Mouse (Mus musculus): Measurements from ENCODE around the gene Ms4a13. TPM values are rescaled to one million over a fixed set of nuclear protein-coding genes. Genes with fewer than 3 reads are reported as not detected.
"Not testable (repeated sequence)": the region's sequence is repeated elsewhere in the genome, so short reads cannot be mapped to it uniquely, and the experiment has no call there.

Gene Ms4a13
- polyA plus RNA-seq, 1 experiment from 2014 or later, result not detected

GRCm38 (mm10) chr19:11134852-11135251 is 61.7 kb downstream of the Ms4a13 start:
- 93% methylated on average over 2 of the region's 2 CpGs for WGBS
- H3K36me3 ChIP-seq, result no peaks in the 10 kb centered on the region
- H3K9me3 ChIP-seq, result no peaks in the 10 kb centered on the region
- no peak overlapping the region for H3K4me3 ChIP-seq
- no peaks in the 10 kb centered on the region for H3K4me1 ChIP-seq (replicated peaks)
- no peak for DNase-seq (ENCODE audit: low spot score)
- H3K27ac ChIP-seq, result no peak overlapping the region
- no peaks in the 10 kb centered on the region for H3K27me3 ChIP-seq (ENCODE audit: insufficient read depth, poor library complexity, severe bottlenecking)

- not testable (repeated sequence) for H3K27me3 ChIP-seq (ENCODE audit: insufficient read depth, poor library complexity, severe bottlenecking); H3K27ac ChIP-seq; H3K4me1 ChIP-seq (replicated peaks); DNase-seq (ENCODE audit: low spot score); H3K4me3 ChIP-seq; H3K36me3 ChIP-seq; H3K9me3 ChIP-seq
- 86% methylated on average over 8 of the region's 8 CpGs for WGBS
Measured at GRCm38 (mm10) chr19:11130776-11131175, 65.8 kb downstream of the Ms4a13 start, which contains the start of gene 1700017D01Rik. 1700017D01Rik (minus strand) TSS chr19:11130876.

- H3K4me3 ChIP-seq, result no peak overlapping the region
- H3K36me3 ChIP-seq, result no peaks in the 10 kb centered on the region
- H3K9me3 ChIP-seq, result peaks cover 7% of the 10 kb centered on the region; the same call in 1 of the 2 replicates
- no peak for DNase-seq (ENCODE audit: low spot score)
- 85% methylated on average over 1 of the region's 1 CpGs for WGBS
- no peaks in the 10 kb centered on the region for H3K4me1 ChIP-seq (replicated peaks)
- H3K27ac ChIP-seq, result no peak overlapping the region
- H3K27me3 ChIP-seq (ENCODE audit: insufficient read depth, poor library complexity, severe bottlenecking), result no peaks in the 10 kb centered on the region
Measured at GRCm38 (mm10) chr19:11129702-11130101, 66.8 kb downstream of the Ms4a13 start.

- Histone ChIP-seq H3K4me3 (peak overlapping the region; percentile 47), H3K9me3 (peaks cover 15% of the 10 kb centered on the region; the same call in 1 of the 2 replicates), H3K27ac (peak overlapping the region; percentile 72)
- not testable (repeated sequence) for H3K36me3 ChIP-seq; H3K27me3 ChIP-seq (ENCODE audit: insufficient read depth, poor library complexity, severe bottlenecking); H3K4me1 ChIP-seq (replicated peaks)
- peak; percentile 42 for DNase-seq (ENCODE audit: low spot score)
- WGBS, result 5% methylated on average over 17 of the region's 38 CpGs
Measured at GRCm38 (mm10) chr19:11121016-11121420, 75.5 kb downstream of the Ms4a13 start.

Other genes starting within 250 kb of the Ms4a13 start
- gene Ccdc86, start 247.5 kb downstream of the Ms4a13 start, polyA plus RNA-seq (2016; fragmentation: Nextera tagmentation; extraction: Ambion mirVana), result 31.7 and 38.5 TPM in 2 replicates
- gene Ms4a10, start 222.1 kb downstream of the Ms4a13 start, polyA plus RNA-seq (2016; fragmentation: Nextera tagmentation; extraction: Ambion mirVana), result not detected in 2 replicates
- gene Ms4a15, start 203.5 kb downstream of the Ms4a13 start, polyA plus RNA-seq (2016; fragmentation: Nextera tagmentation; extraction: Ambion mirVana), result not detected in 2 replicates
- gene Ms4a18, start 178.7 kb downstream of the Ms4a13 start, polyA plus RNA-seq (2016; fragmentation: Nextera tagmentation; extraction: Ambion mirVana), result not detected in 2 replicates
- gene Ms4a8a, start 115.6 kb downstream of the Ms4a13 start, polyA plus RNA-seq (2016; fragmentation: Nextera tagmentation; extraction: Ambion mirVana), result not detected in 2 replicates
- gene 1700017D01Rik, start 65.9 kb downstream of the Ms4a13 start, polyA plus RNA-seq (2016; fragmentation: Nextera tagmentation; extraction: Ambion mirVana), result not detected in 2 replicates
- gene 1700025F22Rik, start 31.4 kb downstream of the Ms4a13 start, polyA plus RNA-seq (2016; fragmentation: Nextera tagmentation; extraction: Ambion mirVana), result not detected in 2 replicates
- gene Ms4a12, start 35.7 kb upstream of the Ms4a13 start, polyA plus RNA-seq (2016; fragmentation: Nextera tagmentation; extraction: Ambion mirVana), result not detected in 2 replicates
- gene Ms4a1, start 69.5 kb upstream of the Ms4a13 start, polyA plus RNA-seq (2016; fragmentation: Nextera tagmentation; extraction: Ambion mirVana), result not detected in 2 replicates
- gene Ms4a5, start 87.1 kb upstream of the Ms4a13 start, polyA plus RNA-seq (2016; fragmentation: Nextera tagmentation; extraction: Ambion mirVana), result not detected in 2 replicates
- 0.08 TPM in 1 of 2 replicates, not detected in the other for gene Ms4a14, start 117.7 kb upstream of the Ms4a13 start, polyA plus RNA-seq (2016; fragmentation: Nextera tagmentation; extraction: Ambion mirVana)
- gene Ms4a7, start 139.4 kb upstream of the Ms4a13 start, polyA plus RNA-seq (2016; fragmentation: Nextera tagmentation; extraction: Ambion mirVana), result 0.59 TPM in 1 of 2 replicates, not detected in the other
- gene Ms4a4a, start 178.8 kb upstream of the Ms4a13 start, polyA plus RNA-seq (2016; fragmentation: Nextera tagmentation; extraction: Ambion mirVana), result 1.1 and 2.1 TPM in 2 replicates
- gene Ms4a4c, start 208.0 kb upstream of the Ms4a13 start, polyA plus RNA-seq (2016; fragmentation: Nextera tagmentation; extraction: Ambion mirVana), result 0.44 TPM in 1 of 2 replicates, not detected in the other
- not detected in 2 replicates for gene Ms4a4b, start 246.8 kb upstream of the Ms4a13 start, polyA plus RNA-seq (2016; fragmentation: Nextera tagmentation; extraction: Ambion mirVana)